Mouse (Mus musculus): ENCODE measurements at regions not wholly inside any gene's neighbourhood (a gene's known extent, or its start where the extent isn't known, plus 50 kb on each side); places are given as distances from the start of the nearest gene placed in this dataset.

GRCm38 (mm10) chr15:62952487-62953214, 892.3 kb downstream of the Gsdmc2 start:
- ATAC-seq (replicated peaks; ENCODE audit: low FRiP score, poor library complexity, severe bottlenecking), result no peak

DNA sequence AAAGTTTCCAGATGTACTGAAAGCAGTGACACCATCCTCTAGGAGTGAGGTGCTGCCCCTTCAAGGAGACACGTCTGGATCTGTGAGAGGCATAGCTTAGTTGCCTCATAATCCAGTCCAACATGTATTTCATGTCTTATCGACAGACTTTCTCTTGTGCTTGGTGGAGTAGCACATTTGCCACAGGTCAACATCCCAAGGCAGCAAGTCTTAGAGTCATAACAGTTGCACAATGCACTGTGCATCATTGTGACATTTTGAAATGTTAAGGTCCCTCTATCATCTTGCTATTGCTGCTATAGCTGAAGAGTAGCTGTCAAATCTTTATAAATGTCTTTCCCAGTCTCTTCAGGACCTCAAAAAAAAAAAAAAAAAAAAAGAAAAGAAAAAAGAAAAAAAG, 905.6 kb downstream of the Gsdmc2 start:
- no peak for ATAC-seq (replicated peaks; ENCODE audit: low FRiP score, poor library complexity, severe bottlenecking)

DNA sequence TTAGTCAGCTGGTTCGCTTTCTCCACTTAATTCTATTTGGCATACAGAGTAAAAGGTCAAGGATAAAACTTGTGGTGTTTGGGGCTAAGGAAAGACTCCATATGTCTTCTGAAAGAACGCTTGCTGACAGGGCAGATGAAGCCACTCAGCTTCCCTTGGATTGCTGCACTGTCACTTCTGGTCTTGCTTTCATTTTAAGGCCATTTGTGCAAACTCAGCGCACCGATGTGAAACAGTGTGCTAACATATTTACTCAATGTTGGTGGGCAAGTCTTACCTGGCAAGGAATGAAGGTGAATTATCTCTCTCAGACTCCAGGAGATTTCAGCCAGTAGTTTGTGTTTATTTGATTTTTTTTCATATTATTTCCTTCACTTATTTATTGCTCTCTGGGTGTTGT, 907.2 kb downstream of the Gsdmc2 start:
- ATAC-seq (replicated peaks; ENCODE audit: low FRiP score, poor library complexity, severe bottlenecking), result no peak

GRCm38 (mm10) chr15:62934522-62935189, 910.3 kb downstream of the Gsdmc2 start:
- ATAC-seq (replicated peaks; ENCODE audit: low FRiP score, poor library complexity, severe bottlenecking), result no peak

- no peak for ATAC-seq (replicated peaks; ENCODE audit: low FRiP score, poor library complexity, severe bottlenecking)
Observed at GRCm38 (mm10) chr15:62920520-62920919, 924.5 kb downstream of the Gsdmc2 start.

DNA sequence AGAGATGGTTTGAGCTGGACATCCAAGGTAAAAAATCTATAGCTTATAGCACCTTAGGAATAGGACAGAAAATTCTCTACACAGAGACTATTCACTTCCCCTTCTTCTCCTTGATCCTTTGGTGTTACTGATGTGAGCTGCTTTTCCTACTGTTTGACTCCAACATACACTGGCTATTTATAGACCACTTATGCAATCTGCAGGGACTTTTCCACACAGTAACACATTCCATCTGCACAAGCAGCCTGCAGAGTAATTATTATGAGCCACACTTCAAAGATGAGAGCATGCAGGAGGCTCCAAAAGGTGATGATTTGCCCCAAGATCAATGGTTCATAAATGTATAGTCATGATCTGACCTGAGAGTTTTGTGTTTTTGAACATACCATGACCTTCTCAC, 925.7 kb downstream of the Gsdmc2 start:
- ATAC-seq (replicated peaks; ENCODE audit: low FRiP score, poor library complexity, severe bottlenecking), result no peak

- no peak for ATAC-seq (replicated peaks; ENCODE audit: low FRiP score, poor library complexity, severe bottlenecking)
Observed at GRCm38 (mm10) chr15:62908379-62908778, 936.6 kb downstream of the Gsdmc2 start.

GRCm38 (mm10) chr15:62907181-62907580, 937.8 kb downstream of the Gsdmc2 start:
- ATAC-seq (replicated peaks; ENCODE audit: low FRiP score, poor library complexity, severe bottlenecking), result no peak

- no peak for ATAC-seq (replicated peaks; ENCODE audit: low FRiP score, poor library complexity, severe bottlenecking)
Observed at GRCm38 (mm10) chr15:62903047-62903822, 941.7 kb downstream of the Gsdmc2 start.

DNA sequence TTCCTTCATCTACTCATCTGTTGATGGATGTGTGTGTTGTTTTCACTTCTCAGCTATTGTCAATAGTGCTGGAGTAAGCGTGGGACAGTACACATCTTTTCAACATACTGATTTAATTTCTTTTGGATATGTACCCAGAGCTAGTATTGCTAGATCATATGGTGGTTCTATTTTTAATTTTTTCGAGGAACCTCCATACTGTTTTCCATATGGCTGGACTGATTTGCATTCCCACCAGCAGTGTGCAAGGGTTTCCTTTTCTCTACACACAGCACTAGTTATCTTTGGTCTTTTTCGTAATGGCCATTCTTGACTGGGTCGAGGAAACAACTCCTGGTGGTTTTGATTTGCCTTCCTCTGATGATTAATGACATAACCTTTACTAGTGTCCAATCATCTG, 943.0 kb downstream of the Gsdmc2 start:
- ATAC-seq (replicated peaks; ENCODE audit: low FRiP score, poor library complexity, severe bottlenecking), result no peak

- no peak for ATAC-seq (replicated peaks; ENCODE audit: low FRiP score, poor library complexity, severe bottlenecking)
Observed at GRCm38 (mm10) chr15:62889798-62890197, 955.2 kb downstream of the Gsdmc2 start.

- ATAC-seq (replicated peaks; ENCODE audit: low FRiP score, poor library complexity, severe bottlenecking), result no peak
Observed at GRCm38 (mm10) chr15:62885331-62885730, 959.6 kb downstream of the Gsdmc2 start.

DNA sequence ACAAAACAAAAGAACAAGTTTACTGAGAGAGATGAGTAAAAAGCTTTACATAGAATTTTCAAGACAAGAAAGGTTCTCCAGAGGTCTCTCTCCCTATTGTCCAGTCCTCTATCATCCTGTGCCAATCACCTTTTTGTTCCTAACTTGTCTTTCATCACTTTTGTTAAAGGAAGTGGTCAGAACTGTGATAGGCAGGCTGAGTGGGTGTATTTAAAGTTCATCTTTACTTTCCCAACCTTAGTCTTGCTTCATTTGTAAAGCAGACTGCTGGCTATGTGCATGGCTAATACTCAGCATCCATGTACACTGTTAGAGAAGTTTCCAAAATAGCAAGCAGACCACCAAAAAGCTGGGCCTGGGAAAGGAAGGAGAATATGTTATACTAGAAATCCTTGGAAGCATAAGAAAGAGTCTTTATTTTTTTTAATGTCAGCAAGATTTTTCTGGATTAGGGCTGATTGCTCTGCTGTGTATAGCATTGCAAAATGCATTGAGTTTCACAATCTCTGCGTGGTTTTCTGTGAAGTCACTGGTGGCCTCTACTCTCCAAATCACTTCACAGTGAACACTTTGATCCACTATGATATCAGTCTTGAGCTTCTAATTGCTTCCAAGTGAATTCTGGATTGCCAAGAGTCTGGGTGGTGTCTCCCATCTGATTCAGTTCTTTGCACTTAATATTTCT, 973.8 kb downstream of the Gsdmc2 start:
- no peak for ATAC-seq (replicated peaks; ENCODE audit: low FRiP score, poor library complexity, severe bottlenecking)

DNA sequence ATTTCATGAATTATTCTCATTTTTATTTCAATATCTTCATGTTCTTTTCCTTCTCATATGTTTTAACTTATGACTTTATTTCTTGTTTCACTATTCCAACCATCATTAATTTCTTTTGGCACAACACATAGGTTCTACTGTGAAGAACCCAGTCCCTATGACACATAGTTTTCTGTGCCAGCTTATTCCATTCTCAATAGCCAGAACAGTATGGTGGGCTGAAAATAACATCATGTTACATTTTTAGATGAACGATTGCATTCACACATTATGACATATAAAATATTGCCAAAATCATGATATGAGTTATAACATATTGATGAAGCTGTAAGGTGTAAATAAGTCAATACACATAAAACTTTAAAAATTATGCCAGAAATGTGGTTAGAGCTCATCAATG, 982.4 kb downstream of the Gsdmc2 start:
- no peak for ATAC-seq (replicated peaks; ENCODE audit: low FRiP score, poor library complexity, severe bottlenecking)

DNA sequence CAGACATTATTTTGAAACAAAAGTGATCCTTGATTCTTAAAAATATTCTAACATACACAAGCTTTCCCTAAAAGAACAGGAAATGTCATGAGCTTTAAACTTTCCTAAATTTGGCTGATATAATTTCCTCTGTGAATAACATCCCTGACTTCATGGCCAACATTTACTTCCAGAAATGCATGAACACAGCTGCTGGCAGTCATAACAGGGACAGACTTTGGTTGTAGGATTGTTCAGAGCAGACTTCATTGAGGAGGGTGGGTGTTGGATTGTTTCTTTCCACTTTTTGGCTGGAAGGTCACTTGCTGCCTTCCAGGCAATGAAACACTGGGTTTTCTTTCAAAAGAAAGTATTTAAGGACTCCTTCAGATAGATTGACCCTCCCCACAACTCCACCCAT, 983.6 kb downstream of the Gsdmc2 start:
- ATAC-seq (replicated peaks; ENCODE audit: low FRiP score, poor library complexity, severe bottlenecking), result no peak

DNA sequence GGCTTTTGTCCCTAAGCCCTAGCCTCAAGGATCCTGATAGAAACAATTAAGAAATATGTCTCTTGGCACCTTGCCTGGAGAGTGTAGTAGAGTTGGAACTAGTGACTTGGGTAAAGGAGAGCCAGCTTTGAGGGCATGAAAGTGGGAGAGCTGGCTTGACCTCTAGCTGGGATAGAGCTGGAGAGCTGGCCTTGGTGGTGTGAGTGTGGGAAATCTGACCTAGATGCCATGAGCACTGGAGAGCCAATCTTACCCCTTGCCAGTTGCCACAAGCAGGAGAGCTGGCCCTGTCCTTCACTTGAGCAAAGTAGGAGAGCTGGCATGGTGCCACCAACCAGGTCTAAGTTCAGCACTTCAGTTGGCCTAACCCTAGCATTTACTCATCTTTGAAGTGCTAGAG, 995.7 kb downstream of the Gsdmc2 start:
- ATAC-seq (replicated peaks; ENCODE audit: low FRiP score, poor library complexity, severe bottlenecking), result no peak

DNA sequence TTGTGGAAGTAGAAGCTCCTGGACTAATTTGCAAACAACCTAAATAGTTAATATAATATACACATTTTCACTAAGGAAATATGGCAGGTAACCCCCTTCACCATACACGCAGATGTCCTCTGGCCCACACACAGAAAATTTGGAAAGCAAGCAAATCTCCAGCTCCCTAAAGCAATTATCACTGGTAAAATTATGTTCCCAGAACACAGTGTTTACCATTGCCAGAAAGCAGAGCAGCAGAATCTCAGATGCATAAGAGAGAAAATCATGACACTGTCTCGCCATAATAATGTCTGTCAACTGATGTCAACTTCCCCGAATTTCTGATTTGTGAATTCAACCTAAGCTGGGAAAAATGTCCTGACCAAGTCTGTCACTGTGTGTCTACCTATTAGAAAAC, 999.1 kb downstream of the Gsdmc2 start:
- ATAC-seq (replicated peaks; ENCODE audit: low FRiP score, poor library complexity, severe bottlenecking), result no peak

- ATAC-seq (replicated peaks; ENCODE audit: low FRiP score, poor library complexity, severe bottlenecking), result no peak
Observed at GRCm38 (mm10) chr15:62825586-62825985, 1019.4 kb downstream of the Gsdmc2 start.

DNA sequence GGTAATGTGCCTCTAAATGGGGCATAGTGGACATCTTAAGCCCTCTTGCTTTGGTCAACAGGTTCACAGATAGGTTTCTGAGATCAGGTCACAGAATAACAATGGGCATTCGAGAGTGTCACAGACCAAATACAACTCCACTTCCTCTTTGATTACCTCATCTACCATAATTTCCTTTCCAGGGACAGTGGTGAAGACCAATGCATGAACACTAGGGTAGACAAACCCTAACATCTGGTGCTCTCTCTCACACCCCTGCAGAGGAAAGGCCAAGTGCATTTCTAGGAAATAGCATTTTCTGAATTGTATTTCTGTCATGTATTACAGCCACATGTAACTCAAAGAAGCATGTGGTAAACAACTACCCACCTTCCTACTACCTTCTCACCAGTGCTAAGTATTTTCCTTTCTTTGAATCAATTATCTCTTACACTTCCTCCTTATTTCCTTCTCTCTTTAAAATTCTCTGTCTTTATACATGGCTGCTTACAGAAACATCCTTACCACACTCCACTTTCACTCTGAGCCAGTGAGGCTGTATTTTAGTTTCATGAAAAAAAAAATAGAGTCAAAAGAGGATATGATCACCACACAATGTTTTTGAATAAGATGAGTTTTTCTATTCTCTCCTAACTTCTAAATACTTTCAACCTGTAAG, 1021.0 kb downstream of the Gsdmc2 start:
- ATAC-seq (replicated peaks; ENCODE audit: low FRiP score, poor library complexity, severe bottlenecking), result no peak

DNA sequence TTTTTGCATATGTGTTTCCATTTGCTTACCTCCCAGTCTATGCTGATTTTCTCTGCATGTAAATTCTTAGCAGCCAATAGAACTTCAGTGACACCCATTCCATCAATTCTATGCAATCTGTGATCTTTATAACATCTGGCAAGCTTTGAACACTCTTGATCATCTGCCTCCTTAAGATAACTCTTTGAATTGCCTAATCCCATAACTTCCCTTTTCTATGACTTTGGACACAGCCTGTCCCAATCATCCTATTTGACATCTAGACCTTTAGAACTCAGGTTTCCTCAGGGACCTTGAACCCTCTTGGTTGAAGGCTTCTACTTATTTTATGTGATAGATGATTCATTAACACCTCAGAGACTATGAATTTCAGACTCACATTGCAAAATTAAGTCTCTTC, 1022.7 kb downstream of the Gsdmc2 start:
- no peak for ATAC-seq (replicated peaks; ENCODE audit: low FRiP score, poor library complexity, severe bottlenecking)
